Mouse (Mus musculus) right cerebral cortex, adult 2 months (tissue): ENCODE measurements around the gene Tbc1d8.
A peak's percentile ranks its signal among the peaks of the same experiment; 100 is the strongest.

ENCODE experiments used
- DNase-seq, 2 experiments: peaks; one replicate each; pipeline ENCODE4 v3.0.0; 2021 to 2022; ENCODE audit warnings: low spot score in 2 of 2

Gene Tbc1d8

GRCm38 (mm10) chr1:39365562-39365961 lies 113.0 kb downstream of the Tbc1d8 start:
- no peak for DNase-seq

DNA sequence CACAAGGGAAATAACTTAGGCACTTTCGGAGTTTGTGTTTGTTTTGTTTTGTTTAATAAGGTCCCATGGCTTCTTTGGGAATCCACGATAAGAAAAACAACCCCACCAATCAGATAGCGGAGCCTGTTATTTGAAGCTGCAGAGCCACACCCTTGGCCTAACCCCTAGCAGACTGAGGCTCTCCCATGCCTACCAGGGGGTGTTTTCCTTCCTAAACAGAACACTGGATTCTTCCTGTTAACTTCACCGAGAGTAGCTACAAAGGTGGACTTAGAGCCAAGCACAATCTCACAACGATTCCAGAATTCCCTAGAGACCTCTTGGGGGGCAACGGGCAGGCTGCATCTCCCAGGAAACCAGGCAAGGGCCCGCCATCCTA lies 116.1 kb downstream of the Tbc1d8 start:
- DNase-seq: no peak

DNA sequence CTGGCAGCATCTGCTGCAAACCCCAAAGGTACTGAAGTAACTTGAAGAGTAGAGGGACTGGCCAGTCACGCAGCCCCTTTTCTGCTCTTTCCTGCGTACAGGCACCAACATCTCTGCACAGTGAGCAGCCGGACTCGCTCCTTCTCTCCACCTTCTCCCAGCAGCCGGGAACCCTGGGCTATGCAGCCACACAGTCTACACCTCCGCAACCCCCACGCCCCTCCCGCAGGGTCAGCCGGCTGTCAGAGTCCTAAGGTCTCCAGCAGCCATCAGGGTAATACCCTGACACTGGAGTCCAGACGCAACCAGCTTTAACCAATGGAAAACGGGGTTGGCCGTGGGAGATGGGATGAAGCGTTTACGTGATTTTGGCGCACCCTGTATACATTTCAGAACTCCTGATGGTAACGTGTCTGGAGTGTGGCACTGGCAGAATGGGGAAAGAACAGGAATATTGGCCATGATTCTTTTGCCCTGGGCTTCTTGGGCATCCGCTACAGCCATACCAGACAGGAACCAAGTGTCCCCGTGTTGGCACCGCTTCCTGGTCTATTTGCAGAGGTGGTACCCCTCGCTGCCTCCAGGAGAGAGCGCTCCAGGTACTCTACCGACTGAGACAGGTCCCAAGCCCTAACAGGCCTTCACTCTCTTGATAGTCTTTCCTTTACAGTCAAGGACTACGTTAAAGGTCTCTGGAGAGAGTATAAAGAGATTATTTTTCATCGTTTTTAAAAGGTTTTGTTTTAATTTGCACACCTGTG lies 116.6 kb downstream of the Tbc1d8 start:
- no peak for DNase-seq

DNA sequence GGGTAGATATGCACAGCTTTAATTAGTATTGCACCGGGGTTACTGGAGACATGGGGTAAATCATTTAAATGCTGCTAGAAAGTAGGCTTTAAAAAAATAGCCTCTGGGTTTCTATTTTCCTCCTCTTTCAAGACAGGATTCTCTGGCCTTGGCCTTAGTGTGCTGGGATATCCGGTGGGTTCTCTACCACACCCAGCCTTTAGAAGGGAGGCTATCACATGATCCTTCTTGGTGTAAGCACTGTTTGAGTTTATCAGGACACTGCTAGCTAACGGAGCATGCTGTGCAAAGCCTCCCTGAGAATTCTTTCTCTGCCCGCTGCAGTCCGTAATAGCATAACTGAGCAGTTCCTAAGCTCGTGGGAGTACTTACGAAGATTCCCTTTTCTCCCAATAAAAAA lies 129.1 kb downstream of the Tbc1d8 start:
- DNase-seq: no peak

GRCm38 (mm10) chr1:39349001-39349400 lies 129.6 kb downstream of the Tbc1d8 start:
- peak; percentile 65 to 67 for DNase-seq

DNA sequence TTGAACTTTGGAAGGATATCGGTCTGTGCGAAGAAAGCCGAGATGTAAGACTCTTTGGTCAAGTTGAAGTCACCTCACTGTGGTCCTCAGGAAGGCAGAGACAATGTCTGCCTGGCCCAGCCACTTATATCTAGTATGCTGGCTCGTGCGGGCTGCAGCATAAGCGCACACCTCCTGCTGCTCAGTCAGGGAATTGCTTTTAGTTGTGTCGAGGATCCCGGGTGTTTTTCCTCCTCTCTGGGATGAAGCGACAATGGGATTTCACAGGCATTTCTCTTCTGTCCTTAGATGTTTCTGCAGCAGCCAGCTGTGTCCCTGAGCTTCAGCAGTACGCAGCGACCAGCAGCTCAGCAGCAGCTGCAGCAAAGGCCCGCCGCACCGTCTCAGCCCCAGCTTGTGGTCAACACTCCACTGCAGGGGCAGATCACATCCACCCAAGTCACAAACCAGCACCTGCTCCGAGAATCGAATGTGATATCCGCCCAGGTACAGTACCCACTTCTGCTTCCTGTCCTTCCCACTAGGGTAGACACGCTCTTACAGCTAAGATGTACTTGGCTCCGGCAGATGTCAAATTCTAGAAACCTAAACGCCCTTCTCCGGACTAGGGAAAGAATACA lies 133.5 kb downstream of the Tbc1d8 start:
- no peak for DNase-seq

DNA sequence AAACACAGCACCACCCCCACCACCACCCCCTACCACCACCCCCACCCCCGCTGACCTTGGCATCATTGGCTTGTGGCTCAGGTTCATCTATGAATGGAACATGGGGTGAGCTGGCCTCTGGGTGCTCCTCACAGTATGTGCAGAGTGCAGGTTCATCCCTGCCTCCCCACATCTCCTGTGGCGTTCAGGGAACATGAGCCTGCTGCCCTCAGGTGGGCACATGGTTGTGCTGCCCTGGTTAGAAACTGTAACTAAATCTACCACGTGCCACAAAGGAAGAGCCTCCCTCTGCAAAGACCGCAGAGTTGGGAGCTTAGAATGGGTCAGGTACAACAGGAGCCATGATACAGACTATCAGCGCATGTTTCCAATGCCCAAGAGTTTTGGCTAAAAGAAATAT lies 135.3 kb downstream of the Tbc1d8 start:
- DNase-seq: no peak

DNA sequence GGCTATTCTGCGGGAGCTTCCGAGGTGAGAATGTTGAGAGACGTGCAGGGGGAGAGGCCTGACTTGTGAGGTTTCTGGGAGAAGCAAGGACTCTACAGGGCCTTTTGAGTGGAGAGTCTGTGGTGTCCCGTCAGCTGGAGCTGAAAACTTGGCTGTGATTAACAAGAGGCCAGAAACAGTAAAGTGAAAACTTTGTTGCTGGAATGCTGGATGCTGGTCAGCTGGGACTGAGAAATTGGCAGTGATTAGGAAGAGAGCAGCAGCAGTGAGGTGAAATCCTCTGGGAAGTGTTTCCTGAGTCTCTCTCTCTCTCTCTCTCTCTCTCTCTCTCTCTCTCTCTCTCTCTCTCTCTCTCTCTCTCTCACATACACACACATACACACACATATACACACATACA lies 136.7 kb downstream of the Tbc1d8 start:
- no peak for DNase-seq

GRCm38 (mm10) chr1:39340647-39341046 lies 137.9 kb downstream of the Tbc1d8 start:
- DNase-seq: peak in 1 of 2 experiments; percentile 60

DNA sequence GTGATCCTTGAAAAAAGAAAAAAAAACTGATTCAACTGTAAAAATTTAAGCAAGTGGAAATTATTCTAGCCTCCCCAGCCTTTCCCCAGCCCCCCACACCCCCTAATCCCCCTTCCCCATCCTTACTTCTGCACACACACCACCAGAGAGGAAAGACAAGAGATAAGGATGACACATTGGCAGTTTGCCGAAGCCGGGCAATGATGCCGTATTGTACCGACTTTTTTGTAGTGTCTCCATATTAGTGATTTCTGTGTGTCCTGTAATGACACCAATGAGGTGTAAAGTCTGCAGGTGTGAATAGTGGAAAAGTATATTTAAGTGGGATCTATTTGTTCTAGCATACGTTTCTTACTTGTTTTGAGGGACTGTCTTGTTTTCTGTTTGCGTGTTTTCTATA lies 138.4 kb downstream of the Tbc1d8 start:
- DNase-seq: no peak

DNA sequence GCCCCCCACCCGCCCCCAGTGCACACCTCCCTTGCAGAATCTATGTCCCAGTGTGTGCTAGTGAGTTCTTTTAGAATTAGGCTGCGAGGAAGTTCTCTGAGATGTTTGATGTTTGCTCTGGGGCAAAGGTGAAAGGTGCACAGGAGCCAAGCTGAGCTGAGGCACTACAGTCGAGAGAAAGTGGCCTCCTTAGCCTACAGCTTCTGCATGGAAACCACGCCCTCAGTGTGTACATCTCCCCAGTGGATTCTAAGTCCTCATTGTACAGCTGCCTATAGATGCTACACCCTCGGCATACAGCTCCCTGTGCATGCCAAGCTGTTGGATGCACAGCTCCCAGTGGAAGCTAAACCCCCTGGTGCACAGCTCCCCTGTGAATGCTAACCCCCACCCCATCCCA lies 139.1 kb downstream of the Tbc1d8 start:
- no peak for DNase-seq

- DNase-seq: no peak
Measured at GRCm38 (mm10) chr1:39338831-39339230, 139.7 kb downstream of the Tbc1d8 start.

GRCm38 (mm10) chr1:39336788-39337187 lies 141.8 kb downstream of the Tbc1d8 start:
- DNase-seq: no peak

DNA sequence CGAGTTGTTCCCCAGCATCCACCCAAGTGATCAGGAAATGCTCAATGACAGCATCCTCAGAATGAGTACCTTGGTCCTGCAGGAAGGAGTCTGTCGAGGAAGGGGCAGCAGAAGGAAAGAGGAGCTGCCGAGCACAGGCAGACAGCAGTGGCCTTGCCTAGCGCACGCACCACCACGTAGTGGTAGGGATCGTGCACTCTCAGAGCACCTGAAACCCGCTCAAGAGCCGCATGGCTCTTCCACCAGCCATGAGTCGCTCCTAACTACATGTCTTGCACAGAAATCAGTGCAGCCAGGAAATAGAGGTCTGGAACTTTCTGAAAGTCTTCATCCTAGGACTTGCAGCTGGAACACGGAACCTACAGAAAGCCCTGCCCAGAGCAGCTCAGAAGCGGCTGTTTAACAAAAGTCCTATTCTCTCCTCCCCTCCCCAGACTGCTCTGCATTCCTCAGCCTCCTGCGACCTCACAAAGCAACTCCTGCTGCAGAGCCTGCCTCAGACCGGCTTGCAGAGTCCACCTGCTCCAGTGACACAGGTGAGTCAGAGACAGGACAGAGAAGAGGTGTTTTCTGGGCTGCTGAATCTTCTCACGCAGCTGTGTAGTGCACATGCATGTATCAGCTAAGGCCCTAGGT lies 142.9 kb downstream of the Tbc1d8 start:
- no peak for DNase-seq

GRCm38 (mm10) chr1:39332456-39332855 lies 146.1 kb downstream of the Tbc1d8 start:
- no peak for DNase-seq

GRCm38 (mm10) chr1:39330857-39331594 lies 147.5 kb downstream of the Tbc1d8 start:
- no peak for DNase-seq

- peak in 1 of 2 experiments; percentile 51 for DNase-seq
Measured at GRCm38 (mm10) chr1:39327546-39327945, 151.0 kb downstream of the Tbc1d8 start.

DNA sequence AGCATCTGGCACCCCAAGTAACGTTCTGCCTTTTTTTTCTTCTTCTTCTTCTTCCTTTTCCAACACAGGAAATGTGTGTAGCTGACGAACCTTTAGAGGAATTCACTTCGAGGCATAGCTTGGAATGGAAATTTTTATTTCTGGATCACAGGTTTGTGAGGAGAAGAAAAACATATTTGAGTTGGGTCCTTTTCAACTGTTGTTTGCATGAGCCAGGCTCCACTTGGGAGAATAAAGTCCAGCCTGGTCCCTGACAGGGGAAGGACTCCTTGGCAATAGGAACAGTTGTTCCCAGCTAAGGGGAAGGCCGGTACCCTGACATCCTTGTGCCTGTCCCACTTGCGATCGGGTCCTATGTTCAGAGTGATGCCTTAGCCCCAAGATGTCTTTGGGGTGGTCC lies 153.3 kb downstream of the Tbc1d8 start:
- no peak for DNase-seq

DNA sequence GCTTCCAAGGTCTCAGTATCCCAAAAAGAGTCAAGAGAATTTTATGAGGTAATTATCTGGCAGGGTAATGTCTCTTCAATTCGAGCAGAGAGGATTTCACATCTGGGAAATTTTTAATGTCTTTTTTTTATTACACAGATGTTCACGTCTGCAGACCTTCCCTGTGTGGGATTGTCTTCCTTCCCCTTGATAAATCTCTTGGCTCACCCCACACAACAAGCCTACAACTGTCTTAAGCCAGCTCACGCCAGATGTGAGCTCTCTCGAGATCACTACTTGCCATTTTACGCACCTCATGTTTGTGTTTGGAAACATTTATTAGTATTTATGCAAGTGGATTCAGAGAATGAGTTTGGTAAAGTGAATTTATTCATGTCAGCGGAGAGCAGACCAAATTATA lies 156.6 kb downstream of the Tbc1d8 start:
- no peak for DNase-seq
